Mouse (Mus musculus) ovary, adult 18-20 months (tissue): Measurements from ENCODE around the gene Asic1.
A peak's percentile ranks its signal among the peaks of the same experiment; 100 is the strongest.
"Not testable (repeated sequence)": the region's sequence is repeated elsewhere in the genome, so short reads cannot be mapped to it uniquely, and the experiment has no call there.

Source experiments
- DNase-seq: peaks from one replicate; pipeline ENCODE4 v3.0.0; 2022; ENCODE audit warnings: low spot score, mixed read lengths

The Asic1 gene

DNA sequence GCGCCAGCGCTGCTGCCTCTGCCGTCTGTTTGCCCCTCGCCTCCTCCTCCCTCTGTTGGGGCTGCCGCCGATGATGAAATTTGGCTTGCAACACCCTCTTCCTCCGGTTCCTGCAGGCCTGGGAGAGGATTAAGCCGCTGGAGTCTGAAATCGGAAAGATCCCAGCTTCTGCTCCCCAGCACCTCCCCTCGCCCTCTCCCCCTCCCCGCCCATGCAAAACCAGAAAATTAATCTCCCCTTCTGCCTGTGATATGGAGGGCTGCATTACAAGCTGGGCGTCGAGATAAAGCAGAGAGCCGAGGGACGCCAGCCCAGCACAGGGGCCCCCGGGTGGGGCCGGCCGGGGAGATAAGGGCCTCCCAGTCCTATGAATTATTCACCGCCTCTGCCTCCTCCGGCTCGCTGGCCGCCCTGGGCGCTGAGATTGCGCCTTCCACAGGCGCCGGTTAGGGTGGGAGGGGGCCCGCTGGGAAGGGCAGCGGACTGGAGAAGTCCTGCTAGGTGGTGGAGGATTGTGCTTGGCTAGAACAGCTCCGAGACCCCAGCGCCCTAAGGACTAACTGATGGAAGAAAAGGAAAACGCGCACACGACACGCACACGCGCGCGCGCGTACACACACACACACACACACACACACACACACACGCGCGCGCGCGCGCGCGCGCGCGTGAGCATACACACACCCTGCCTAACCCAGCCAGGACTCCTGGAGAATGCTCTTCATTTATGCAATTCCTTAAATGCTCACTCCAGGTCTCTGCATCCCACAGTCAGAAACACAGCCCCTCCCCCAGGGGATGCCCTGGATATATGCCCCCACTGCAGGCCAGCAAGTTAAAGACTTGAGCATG is 5.3 kb upstream of the Asic1 start:
- peak; percentile 38 for DNase-seq

DNA sequence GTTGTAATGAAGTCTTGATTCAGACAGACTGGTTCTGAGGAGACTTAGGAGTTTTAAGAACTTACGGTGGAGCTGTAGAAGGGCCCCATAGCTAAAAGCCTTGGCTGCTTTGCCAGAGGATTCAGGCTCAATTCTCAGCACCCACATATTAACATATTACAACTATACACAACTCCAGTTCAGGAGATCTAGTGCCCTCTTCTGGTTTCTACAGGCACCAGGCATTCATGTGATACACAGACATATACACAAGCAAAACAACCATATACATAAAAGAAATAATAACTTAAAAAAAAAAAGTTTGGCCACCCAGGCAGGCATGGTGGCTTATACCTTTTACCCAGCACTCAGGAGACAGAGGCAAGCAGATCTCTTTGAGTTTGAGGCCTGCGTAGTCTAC is 2.6 kb upstream of the Asic1 start:
- no peak for DNase-seq

DNA sequence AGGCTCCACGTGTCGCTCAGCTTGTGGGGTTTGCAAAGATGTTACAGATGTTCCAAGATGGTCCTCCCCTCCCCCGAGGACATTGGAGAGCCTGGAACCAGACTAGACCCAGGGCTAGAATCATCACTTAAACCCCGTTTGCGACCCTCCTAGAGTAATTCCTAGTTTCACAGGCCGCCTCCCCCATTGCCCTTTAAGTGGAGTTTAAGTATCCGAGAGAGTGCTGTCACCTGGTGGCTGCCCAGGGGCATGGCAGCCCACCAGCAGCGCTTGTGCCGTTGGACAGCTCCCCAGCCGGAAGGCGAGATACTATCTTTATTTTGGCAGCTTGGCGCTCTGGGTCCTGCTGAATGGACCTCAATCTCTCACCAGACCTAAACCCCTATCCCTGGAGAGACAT is 1.3 kb upstream of the Asic1 start:
- DNase-seq = peak; percentile 43

DNA sequence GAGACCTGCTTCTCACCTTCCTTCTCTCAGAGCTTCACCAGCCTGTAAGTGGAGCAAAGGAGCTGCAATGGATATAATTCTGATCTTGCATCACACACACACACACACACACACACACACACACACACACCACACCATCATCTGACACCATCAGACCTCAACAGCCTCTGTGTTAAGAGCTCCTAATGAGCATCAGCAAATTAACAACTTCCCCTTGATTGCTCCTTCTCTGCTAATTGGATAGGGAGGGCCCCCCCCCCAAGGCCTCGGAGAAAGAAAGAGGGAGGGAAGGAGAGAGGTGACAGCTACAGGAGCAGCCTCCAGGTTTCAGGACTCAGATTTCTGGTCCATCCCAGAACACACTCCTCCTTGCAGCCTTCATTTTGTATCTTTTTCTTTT is 776 bp upstream of the Asic1 start:
- DNase-seq = no peak

DNA sequence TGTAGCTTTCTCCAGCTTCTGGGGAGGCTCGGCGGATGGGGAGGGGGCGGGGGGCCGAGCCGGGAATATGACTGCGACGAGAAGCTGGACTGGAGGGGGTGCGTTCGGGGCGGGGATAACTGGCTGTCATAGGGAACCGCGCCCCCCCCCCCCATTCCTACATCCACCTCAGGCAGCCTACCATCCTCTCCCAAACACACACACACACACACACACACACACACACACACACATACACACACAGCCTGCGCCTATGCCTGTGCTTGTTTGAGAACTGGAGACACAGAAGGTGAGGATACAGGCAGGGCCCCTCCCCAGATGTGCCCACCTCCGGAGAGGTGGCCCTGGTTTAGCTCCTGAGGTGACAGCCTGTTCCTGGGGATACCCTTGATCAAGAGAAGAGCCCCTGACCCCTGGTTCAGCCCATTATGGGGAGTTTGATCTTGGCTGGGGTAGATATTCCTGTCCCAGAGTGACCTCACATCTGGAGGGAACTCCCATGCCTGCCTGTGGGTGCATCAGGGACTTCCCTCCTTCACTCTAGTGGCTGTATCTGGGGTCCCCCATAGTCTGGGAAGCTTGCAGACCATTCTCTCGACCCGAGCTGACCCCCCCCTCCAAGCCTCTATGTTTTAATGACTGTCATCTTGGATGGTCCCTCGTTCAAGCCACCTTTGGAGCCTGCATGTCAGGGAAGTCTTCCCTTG is 949 bp downstream of the Asic1 start:
- no peak for DNase-seq

DNA sequence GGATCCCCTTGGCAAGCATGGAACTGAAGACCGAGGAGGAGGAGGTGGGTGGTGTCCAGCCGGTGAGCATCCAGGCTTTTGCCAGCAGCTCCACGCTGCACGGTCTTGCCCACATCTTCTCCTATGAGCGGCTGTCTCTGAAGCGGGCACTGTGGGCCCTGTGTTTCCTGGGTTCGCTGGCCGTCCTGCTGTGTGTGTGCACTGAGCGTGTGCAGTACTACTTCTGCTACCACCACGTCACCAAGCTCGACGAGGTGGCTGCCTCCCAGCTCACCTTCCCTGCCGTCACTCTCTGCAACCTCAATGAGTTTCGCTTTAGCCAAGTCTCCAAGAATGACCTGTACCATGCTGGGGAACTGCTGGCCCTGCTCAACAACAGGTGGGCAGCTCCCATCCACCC is 1.6 kb downstream of the Asic1 start:
- DNase-seq = no peak

DNA sequence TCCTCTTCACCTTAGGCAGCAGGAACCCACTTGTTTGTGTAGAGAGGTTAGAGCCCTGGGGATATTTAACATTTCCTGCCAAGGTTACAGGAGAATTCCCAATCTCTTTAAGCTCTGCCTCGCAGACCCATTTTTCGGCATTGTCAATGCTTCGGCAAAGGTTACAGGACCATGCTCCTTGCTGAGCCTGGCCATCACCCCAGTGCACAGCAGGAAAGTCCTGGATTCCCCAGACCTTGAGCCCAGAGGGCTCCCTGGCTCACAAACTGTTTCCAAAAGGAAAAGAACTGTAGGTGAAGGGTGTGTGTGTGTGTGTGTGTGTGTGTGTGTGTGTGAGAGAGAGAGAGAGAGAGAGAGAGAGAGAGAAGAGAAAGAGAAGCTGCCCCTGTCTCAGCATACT is 4.7 kb downstream of the Asic1 start:
- no peak for DNase-seq

DNA sequence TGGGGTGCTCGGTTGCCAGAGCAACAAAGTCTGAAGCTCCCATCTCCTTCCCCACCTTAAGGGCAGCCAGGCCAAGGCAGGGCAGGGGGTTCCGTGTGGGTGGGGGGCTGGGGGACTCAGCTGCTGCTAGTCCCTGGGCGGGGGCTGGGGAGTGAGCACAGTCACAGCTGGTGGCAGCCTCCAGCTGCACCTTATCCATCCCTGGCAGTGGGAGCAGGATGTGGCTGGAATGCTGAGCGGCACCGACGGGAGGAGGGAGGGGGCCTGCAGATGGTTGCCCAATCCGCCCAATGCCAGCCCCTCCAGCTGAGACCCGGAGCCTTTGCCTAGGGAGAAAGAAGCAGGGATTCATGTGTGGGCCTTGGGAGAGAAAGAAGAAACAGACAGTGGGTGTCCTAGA is 6.9 kb downstream of the Asic1 start:
- DNase-seq = no peak

DNA sequence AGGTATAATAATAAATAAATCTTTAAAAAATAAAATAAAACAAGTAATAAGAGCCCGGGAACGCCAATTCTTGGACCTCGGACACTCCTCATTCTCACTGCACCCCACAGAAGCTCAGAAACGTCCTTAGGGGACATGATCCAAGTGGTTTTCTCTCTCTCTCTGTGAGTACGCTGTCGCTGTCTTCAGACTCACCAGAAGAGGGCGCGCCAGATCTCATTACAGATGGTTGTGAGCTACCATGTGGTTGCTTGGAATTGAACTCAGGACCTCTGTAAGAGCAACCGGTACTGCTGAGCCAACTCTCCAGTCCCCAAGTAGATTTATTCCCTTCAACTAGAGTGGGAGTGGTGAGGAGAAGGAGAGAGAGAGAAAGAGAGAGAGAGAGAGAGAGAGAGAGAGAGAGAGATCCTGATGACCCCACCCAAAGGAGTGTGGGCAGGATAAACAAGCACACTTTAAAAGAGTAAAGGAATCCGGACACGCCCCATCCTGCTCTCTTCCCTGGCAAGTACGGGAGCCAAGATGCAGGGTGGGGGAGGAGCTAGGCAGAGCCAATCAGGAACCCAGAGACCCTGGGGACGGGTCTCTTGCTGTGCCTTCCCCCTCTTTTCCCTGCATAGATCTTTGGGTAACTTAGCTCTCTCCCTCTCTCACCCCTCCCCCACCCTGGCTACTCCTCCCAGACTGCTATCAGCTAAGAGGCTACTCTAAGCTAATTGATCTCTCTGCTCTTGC is 8.1 kb downstream of the Asic1 start:
- DNase-seq = no peak

DNA sequence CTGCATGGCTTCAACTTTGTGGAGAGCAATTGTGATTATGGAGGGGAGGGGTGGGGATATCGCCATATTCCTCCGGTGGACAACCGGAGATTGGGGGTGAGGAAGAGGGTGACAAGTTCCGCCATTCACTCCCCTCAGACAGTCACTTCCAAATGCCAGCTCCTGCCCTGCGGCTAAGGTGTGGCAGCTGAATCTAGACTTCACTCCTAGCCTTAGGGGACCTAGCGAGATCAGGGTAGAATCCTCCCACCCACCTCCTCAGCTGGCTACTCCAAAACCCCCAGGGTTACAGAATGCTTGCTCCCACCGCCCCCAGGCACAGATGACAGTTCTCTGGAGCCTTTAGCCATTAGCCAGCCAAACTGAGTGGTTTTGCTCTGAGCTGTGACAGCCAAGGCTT is 8.8 kb downstream of the Asic1 start:
- DNase-seq = no peak

DNA sequence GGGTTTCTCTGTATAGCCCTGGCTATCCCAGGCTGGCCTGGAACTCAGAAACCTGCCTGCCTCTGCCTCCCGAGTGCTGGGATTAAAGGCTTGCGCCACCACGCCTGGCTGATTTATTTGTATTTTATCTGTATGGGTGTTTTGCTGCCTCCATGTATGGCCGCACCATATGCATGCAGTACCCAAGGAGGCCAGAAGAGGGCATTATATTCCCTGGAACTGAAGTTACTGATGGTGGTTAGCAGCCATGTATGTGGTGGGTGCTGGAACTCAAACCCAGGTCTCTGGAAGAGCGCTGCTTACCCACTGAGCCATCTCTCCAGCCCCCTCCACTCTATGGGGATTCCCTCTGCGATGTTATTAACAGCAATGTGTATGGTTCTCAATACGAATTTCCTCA is 12.7 kb downstream of the Asic1 start:
- no peak for DNase-seq

DNA sequence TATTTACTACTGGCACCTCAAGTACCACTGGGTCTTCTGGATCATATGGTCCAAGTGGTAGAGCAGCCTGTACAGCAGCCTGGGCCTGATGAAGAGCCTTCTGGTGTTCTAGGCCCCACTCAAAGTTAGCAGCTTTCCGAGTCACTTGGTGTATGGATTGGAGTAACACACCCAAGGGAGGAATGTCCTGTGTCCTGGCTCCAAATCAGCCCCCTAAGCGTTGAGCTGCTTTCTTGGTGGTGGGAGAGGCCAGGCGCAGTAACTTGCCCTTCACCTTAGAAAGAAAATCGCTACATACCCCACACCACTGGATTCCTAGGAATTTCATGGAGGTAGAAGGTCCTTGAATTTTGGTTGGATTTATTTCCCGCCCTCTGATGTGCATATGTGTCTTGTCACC is 14.0 kb downstream of the Asic1 start:
- no peak for DNase-seq

DNA sequence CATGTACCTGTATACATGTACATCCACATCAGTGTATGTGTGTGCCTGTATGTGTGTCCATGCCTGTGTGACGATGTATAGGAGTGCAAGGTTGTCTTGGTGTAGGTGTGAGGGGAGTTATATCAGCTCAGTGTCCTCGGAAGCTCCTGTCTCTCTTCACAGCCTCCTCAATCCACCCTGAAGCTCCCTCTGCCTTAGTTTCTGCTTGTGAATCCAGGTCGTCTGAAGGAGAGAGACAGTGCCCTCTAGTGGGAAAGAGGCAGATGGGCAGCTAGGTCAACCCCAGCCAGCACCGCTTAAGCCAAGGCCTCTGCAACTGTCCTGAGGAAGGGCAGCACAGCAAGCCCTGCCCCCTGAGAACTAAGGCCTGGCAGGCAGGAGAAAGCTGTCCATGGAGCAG is 18.5 kb downstream of the Asic1 start:
- peak; percentile 54 for DNase-seq

DNA sequence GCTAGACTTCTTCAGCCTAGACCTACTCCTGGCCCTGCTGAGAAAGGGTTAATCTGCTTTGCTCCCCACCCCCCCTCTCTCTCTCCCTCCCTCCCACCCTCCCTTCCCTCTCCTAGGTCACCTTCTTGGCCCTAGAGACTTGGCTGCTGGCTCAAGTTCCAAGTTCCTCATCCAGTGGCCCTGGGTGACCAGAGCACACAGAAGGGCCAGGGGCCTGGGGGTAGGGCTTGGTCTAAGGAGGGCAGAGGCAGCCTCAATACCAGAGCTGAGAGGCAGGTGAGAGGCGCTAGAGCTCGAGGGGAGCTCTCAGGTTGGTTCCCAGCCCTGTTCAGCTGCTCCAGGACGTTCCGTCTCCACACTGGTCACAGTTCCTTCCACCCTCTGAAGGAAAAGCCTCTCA is 20.8 kb downstream of the Asic1 start:
- DNase-seq = no peak

DNA sequence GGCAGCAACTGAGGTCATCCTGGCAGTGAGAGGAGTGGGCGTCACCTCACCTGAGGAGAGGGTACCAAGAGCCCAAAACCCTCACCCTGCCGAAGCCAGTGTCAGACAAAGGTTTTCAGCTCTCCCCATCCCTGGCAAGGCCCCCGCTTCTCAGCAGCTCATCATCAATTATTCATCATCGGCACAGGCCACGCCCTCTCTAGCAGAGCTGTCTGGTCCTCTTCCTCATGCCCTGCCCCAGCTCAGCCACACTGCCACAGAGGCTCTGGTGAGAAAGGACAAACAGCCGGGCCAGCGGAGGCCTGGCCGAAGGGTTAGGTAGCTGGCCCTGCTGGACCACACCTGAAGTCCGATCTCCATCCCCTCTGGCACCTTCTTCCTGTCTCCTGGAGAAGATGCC is 21.8 kb downstream of the Asic1 start:
- no peak for DNase-seq

DNA sequence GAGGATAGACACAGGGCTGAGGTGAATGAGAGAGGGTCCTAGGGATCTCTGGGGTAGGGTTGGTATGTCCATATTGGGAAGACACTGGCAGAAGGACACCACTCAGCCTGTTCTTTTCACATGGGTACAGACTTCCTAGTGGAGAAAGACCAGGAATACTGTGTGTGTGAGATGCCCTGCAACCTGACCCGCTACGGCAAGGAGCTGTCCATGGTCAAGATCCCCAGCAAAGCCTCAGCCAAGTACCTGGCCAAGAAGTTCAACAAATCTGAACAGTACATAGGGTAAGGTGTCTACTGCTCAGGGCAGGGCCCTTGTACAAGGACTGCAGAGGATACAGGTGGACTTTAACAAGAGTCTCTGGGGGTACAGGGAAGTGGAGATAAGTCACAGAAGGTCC is 27.1 kb downstream of the Asic1 start:
- no peak for DNase-seq

DNA sequence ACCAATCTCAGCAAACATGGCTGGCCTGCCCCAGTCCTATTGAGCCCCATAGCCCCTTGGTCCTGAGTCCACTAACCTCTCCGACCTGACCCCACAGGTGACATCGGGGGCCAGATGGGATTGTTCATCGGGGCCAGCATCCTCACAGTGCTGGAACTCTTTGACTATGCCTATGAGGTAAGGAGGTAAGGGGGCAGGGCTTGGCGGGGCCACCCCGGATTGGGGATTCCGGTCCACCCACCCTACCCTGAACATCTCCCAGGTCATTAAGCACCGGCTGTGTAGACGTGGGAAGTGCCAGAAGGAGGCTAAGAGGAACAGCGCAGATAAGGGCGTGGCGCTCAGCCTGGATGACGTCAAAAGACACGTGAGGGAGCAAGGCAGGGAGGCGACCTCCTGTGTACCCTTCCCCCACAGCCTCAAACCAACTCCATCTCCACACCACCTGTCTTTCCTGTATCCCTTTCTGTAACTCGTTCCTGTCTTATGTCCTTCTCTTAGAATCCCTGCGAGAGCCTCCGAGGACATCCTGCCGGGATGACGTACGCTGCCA is 28.4 kb downstream of the Asic1 start:
- no peak for DNase-seq

DNA sequence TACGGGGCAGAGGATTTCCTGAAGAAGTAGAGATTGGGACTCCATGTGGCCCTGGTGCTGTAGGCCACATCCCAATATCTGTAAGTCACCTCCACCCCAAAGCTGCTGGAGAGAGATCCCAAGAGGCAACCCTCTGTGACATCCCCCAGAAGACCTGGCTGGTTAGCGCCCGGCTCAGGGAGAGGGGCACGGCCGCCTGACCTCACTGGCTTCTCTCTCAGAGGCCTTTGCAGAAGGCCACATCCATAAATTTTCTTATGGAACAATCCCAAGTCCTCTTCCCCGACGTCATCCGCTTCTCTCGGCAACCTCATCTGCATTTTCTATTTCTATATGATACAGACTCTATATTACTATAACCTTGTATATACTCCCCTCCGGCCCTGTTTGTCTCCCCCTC is 29.5 kb downstream of the Asic1 start:
- DNase-seq = no peak

DNA sequence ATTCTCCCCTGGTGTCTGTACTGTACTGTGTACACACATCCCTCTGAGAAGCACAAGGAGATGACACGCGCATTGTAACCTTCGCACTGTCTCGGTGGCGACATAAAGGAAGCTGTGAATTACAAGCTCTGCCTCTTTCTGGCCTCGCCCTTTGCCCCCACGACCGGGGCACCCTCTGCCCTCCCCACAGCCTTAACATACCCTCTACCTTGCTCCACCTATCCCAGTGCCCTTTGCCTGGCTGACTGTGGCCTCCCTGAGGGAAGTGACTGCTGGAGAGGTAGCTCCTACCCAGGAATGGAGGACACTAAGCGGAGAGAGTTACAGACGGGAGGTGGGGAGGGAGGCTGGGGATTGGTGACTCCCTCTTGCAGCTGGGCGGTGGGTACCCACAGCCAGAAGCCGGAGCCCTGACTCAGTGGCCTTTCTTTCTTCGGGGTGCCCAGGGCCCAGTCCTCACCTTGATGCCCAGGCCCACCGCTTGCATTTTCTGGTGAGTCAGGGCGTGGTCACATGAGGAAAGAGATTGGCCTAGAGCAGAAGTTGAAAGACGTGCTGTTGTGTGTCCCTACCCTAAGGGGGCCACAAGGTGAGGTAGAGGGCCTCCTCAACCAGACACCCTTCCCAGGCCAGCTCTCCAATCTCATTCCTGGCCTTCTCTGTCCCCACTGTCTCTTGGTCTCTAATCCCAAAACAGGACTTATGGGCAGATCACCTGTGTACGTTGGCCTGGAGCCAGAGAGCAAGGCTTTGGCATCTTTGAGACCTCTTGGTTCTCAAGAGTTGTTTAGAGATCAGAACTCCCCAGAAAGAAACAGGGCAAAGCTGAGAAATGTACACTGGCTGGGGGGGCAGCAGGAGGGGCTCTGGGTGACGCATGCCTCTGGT is 30.3 kb downstream of the Asic1 start:
- no peak for DNase-seq

DNA sequence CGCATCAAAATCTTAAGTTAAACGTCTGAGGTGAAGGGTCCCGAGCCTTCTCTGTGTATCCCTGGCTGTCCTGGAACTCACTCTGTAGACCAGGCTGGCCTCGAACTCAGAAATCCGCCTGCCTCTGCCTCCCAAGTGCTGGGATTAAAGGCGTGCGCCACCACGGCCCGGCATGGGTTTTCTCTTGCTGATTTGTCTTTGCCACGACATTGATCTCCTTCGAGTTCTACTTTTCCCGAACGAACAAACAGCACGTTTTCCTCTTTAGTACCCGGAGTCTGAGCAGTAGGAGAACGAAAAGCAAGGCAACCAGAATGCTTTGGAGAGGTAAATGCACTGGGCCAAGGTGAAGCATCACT is 31.5 kb downstream of the Asic1 start:
- DNase-seq = not testable (repeated sequence)

DNA sequence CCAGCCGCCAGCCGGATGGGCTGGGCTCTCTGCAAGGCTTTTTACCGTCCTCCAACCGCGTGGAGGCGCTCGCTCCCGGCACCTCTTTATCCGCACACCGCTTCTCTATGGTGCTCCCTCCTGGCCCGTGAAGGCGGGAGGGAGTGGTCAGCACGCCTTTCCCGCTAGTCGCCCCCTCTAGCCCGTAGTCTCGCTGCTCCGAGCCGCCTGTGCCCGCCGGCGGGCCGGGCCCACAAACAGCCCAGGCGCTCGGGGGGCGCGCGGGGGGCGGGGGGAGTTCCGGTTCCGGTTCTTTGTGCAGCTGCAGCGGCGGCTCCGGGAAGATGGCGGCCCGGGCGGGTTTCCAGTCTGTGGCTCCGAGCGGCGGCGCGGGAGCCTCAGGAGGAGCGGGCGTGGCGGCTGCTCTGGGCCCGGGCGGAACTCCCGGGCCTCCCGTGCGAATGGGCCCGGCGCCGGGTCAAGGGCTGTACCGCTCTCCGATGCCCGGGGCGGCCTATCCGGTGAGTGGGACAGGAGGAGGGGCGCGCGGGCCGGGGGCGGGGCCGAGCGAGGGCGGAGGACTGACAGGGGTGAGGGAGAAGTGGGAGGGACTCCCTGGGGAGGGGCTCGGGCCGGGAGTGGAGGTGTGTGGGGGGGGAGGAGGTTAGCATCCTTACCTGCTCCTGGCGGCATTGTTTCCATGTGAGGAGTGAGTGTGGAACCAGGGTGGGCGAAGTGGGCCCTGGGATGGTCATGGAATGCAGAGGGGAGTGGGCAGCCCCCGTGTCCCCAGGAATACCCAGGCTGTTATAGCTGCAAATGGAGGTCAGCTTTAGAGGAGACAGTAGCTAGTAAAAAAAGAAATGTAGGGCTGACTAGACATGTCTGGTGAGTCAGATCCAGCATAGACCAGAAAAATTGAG is 32.1 kb downstream of the Asic1 start, which contains the start of gene Smarcd1:
TSS of gene Smarcd1 (plus strand) at position 131 of the 902 bp plus-strand sequence.
- peak; percentile 90 for DNase-seq
